Mouse (Mus musculus) intestine, postnatal 0 days (tissue): ENCODE measurements around the gene Sorbs2. TPM values are rescaled to one million over a fixed set of nuclear protein-coding genes. Genes with fewer than 3 reads are reported as not detected.

Experiments used
- ATAC-seq: fragments of 200-750 bp; cut with Nextera tagmentation; 2 replicates; pipeline ENCODE4 v1.8.0; 2017; ENCODE audit warnings: mild to moderate bottlenecking, moderate TSS enrichment, moderate library complexity
- H3K27ac ChIP-seq: fragments of 300-500 bp; sonication (generic); 2 replicates; pipeline ENCODE4 v1.5.1; 2014; ENCODE audit warnings: mild to moderate bottlenecking, low read depth, low read length, moderate library complexity
- H3K27me3 ChIP-seq: fragments of 300-500 bp; sonication (generic); replicated peaks from 2 replicates; pipeline ENCODE4 v1.6.1; 2014; ENCODE audit warnings: low read length, mixed read lengths; ENCODE audit not compliant: control insufficient read depth, insufficient read depth
- H3K36me3 ChIP-seq: fragments of 300-500 bp; sonication (generic); 2 replicates; pipeline ENCODE4 v1.6.1; 2014; ENCODE audit warnings: mild to moderate bottlenecking, moderate library complexity; ENCODE audit not compliant: control insufficient read depth, insufficient read depth
- H3K4me1 ChIP-seq: fragments of 300-500 bp; sonication (generic); replicated peaks from 2 replicates; pipeline ENCODE4 v1.6.1; 2014; ENCODE audit warnings: antibody characterized with exemption, low read length, mixed read lengths; ENCODE audit not compliant: control insufficient read depth, insufficient read depth
- H3K4me2 ChIP-seq: fragments of 300-500 bp; sonication (generic); replicated peaks from 2 replicates; pipeline ENCODE4 v1.6.1; 2014; ENCODE audit warnings: low read depth, mild to moderate bottlenecking, moderate library complexity
- H3K4me3 ChIP-seq: fragments of 300-500 bp; sonication (generic); 2 replicates; pipeline ENCODE4 v1.5.1; 2014; ENCODE audit warnings: low read depth, low read length
- H3K9ac ChIP-seq: fragments of 300-500 bp; sonication (generic); 2 replicates; pipeline ENCODE4 v1.6.1; 2014; ENCODE audit warnings: mild to moderate bottlenecking, low read depth, low read length
- H3K9me3 ChIP-seq: fragments of 300-500 bp; sonication (generic); 2 replicates; pipeline ENCODE4 v1.6.1; 2016; ENCODE audit warnings: mixed run types; ENCODE audit not compliant: control insufficient read depth
- CTCF ChIP-seq: sonication (generic); IDR thresholded peaks from 2 replicates; pipeline ENCODE4 v1.5.1; 2016; ENCODE audit warnings: low read depth, mild to moderate bottlenecking, control low read depth, antibody characterized with exemption, moderate library complexity
- WGBS: fragments of 180-500 bp; shearing (Covaris S2); extraction: QIAGEN DNeasy Blood & Tissue Kit; methylation state at CpG from one replicate; pipeline ENCODE4 v1.1.7; 2014; 5-methylcytosine and 5-hydroxymethylcytosine counted together
- polyA plus RNA-seq: library from polyadenylated mRNA; unstranded; fragments of >200 nt; fragmentation: Nextera tagmentation; extraction: Ambion mirVana; gene quantifications from 2 replicates; pipeline ENCODE4 v1.2.1, GENCODE M21; 2015

Gene Sorbs2
- polyA plus RNA-seq, 1 experiment from 2014 or later, result 16.0 TPM

GRCm38 (mm10) chr8:45689611-45690207 lies 182.1 kb downstream of the Sorbs2 start:
- H3K27ac ChIP-seq, result no peak overlapping the region
- 76% methylated on average over 2 of the region's 2 CpGs for WGBS

GRCm38 (mm10) chr8:45700100-45700499 lies 192.5 kb downstream of the Sorbs2 start:
- H3K4me1 ChIP-seq, result no peaks in the 10 kb centered on the region
- no peak overlapping the region for H3K27ac ChIP-seq
- no peak for ATAC-seq
- no peaks in the 10 kb centered on the region for H3K36me3 ChIP-seq
- WGBS, result 89% methylated on average over 5 of the region's 5 CpGs
- H3K27me3 ChIP-seq, result no peaks in the 10 kb centered on the region
- no peak overlapping the region for H3K4me3 ChIP-seq
- H3K9ac ChIP-seq, result no peak overlapping the region
- no peaks in the 10 kb centered on the region for H3K9me3 ChIP-seq
- no peak for TF ChIP-seq CTCF
- no peak overlapping the region for H3K4me2 ChIP-seq

More at GRCm38 (mm10) chr8:45689611-45690207, 182.1 kb downstream of the Sorbs2 start:
- Histone ChIP-seq H3K4me3 (no peak overlapping the region), H3K4me2 (no peak overlapping the region), H3K27me3 (no peaks in the 10 kb centered on the region), H3K4me1 (no peaks in the 10 kb centered on the region), H3K9ac (no peak overlapping the region), H3K36me3 (no peaks in the 10 kb centered on the region), H3K9me3 (no peaks in the 10 kb centered on the region)
- no peak for TF ChIP-seq CTCF
- ATAC-seq, result no peak

- 76% methylated on average over 4 of the region's 4 CpGs for WGBS
- no peak for ATAC-seq
- no peaks in the 10 kb centered on the region for H3K4me1 ChIP-seq
- TF ChIP-seq CTCF, result no peak
- H3K27ac ChIP-seq, result no peak overlapping the region
- no peaks in the 10 kb centered on the region for H3K27me3 ChIP-seq
- H3K9me3 ChIP-seq, result no peaks in the 10 kb centered on the region
- H3K4me2 ChIP-seq, result no peak overlapping the region
- H3K4me3 ChIP-seq, result no peak overlapping the region
- H3K9ac ChIP-seq, result no peak overlapping the region
- no peaks in the 10 kb centered on the region for H3K36me3 ChIP-seq
Observed at GRCm38 (mm10) chr8:45703700-45704101, 196.1 kb downstream of the Sorbs2 start.

- no peak for TF ChIP-seq CTCF
- Histone ChIP-seq H3K4me3 (no peak overlapping the region), H3K36me3 (no peaks in the 10 kb centered on the region), H3K4me2 (no peak overlapping the region), H3K9ac (no peak overlapping the region), H3K4me1 (no peaks in the 10 kb centered on the region), H3K27ac (no peak overlapping the region), H3K27me3 (no peaks in the 10 kb centered on the region), H3K9me3 (no peaks in the 10 kb centered on the region)
- WGBS, result 86% methylated on average over 4 of the region's 4 CpGs
- ATAC-seq, result no peak
Observed at GRCm38 (mm10) chr8:45709098-45709497, 201.5 kb downstream of the Sorbs2 start.

GRCm38 (mm10) chr8:45709734-45710133 lies 202.1 kb downstream of the Sorbs2 start:
- no peak for TF ChIP-seq CTCF
- H3K4me3 ChIP-seq, result no peak overlapping the region
- H3K36me3 ChIP-seq, result no peaks in the 10 kb centered on the region
- no peak overlapping the region for H3K4me2 ChIP-seq
- no peaks in the 10 kb centered on the region for H3K27me3 ChIP-seq
- no peaks in the 10 kb centered on the region for H3K4me1 ChIP-seq
- WGBS, result 70% methylated on average over 4 of the region's 4 CpGs
- no peaks in the 10 kb centered on the region for H3K9me3 ChIP-seq
- no peak for ATAC-seq
- no peak overlapping the region for H3K27ac ChIP-seq
- H3K9ac ChIP-seq, result no peak overlapping the region

- H3K36me3 ChIP-seq, result no peaks in the 10 kb centered on the region
- no peak overlapping the region for H3K27ac ChIP-seq
- no peaks in the 10 kb centered on the region for H3K27me3 ChIP-seq
- H3K4me2 ChIP-seq, result no peak overlapping the region
- no peak for TF ChIP-seq CTCF
- no peaks in the 10 kb centered on the region for H3K4me1 ChIP-seq
- H3K9me3 ChIP-seq, result no peaks in the 10 kb centered on the region
- no peak overlapping the region for H3K4me3 ChIP-seq
- ATAC-seq, result no peak
- WGBS, result 92% methylated on average over 6 of the region's 6 CpGs
- H3K9ac ChIP-seq, result no peak overlapping the region
Observed at GRCm38 (mm10) chr8:45712610-45713009, 205.0 kb downstream of the Sorbs2 start.

- no peak for ATAC-seq
- Histone ChIP-seq H3K9me3 (no peaks in the 10 kb centered on the region), H3K4me2 (no peak overlapping the region), H3K27me3 (no peaks in the 10 kb centered on the region), H3K4me3 (no peak overlapping the region), H3K9ac (no peak overlapping the region), H3K36me3 (no peaks in the 10 kb centered on the region), H3K4me1 (no peaks in the 10 kb centered on the region), H3K27ac (no peak overlapping the region)
- 33% methylated on average over 3 of the region's 3 CpGs for WGBS
- TF ChIP-seq CTCF, result no peak
Observed at GRCm38 (mm10) chr8:45714806-45715205, 207.2 kb downstream of the Sorbs2 start.
